Mouse (Mus musculus): ENCODE data around the gene OR5BS1P.
"Not testable (repeated sequence)": the region's sequence is repeated elsewhere in the genome, so short reads cannot be mapped to it uniquely, and the experiment has no call there.

Gene OR5BS1P

GRCm38 (mm10) chr15:98506253-98506957 lies 36.7 kb downstream of the OR5BS1P start:
- no peak for DNase-seq (ENCODE audit: low spot score)

DNA sequence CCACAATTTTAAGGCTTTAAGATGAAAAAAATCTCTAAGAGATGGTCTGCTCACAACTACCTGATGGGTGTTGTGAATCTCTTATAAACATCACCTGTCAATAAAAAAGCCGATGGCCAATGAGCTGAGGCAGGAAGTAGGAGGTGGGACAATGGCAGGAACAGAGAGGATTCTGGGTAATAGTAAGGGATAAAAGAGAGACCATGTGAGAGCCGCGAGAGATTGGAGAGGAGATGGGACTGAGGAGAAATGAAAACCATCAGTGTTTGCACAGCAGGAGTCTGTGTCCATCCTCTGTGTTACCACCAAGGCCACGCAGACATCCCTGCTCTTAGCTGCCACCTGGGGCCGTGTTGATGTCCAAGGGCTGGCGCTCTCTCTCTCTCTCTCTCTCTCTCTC lies 37.6 kb downstream of the OR5BS1P start:
- no peak for DNase-seq (ENCODE audit: low spot score)

GRCm38 (mm10) chr15:98509387-98509786 lies 39.7 kb downstream of the OR5BS1P start:
- no peak for DNase-seq (ENCODE audit: low spot score)

DNA sequence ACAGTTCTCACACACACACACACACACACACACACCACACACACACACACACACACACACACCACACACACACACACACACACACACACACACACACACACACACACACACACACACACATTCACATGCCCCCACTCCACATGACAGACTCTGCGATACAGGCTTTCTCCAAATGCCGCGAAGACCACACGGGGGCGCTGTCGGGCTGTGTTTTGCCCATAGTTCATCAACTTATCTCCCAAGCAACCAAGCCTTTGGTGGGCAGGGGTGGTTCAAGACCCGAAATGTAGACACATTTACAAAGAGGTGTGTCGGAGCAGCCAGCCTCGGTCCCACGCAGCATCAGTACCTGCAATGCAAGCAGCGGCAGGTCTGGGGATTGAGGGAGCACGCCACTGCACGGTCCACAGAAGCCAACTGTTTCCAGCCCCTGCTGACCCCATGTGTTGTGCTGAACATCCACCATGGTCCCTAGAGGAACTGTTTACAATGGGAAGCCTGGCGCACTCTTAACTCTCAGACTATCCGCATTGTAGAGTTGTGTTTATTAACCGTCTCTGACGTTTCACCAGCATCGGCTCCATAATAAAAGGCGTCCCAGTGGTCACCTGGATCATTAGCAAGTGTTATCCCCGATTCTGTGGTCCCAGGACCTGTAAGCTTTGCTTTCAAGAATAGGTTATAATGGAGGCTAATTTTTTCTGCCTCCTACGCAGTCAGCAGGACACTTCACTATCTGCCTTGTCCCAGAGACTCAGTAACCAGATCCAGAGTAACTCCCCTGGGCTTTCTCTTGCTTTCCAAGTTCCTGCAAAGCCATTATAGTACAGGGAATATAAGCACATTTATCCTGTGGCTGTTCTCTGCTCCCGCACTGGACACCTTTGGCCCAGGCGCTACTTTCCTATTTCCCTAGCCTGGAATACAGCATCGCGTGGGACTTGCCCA lies 41.0 kb downstream of the OR5BS1P start:
- peak; percentile 79 for DNase-seq (ENCODE audit: low spot score)

GRCm38 (mm10) chr15:98511386-98511928 lies 41.8 kb downstream of the OR5BS1P start:
- DNase-seq (ENCODE audit: low spot score) = peak; percentile 63

DNA sequence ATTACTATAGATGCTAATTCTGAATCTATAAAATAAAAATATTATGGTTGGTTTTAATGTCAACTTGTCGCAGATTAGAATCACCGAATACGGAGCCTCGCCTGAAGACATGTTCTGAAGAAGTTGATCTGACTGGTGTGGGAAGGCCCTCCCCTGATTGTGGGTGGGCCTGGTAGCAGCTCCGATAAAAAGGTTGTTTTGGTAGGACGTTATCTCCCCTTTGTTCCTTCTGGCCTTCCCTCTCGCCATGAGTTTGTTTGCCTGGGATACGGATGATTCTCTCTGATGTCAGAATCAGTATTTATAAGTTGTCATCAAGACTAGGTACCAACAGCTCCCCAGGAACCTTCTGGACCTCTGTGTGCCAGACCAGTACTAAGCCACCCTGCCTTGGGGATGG lies 42.5 kb downstream of the OR5BS1P start:
- no peak for DNase-seq (ENCODE audit: low spot score)

DNA sequence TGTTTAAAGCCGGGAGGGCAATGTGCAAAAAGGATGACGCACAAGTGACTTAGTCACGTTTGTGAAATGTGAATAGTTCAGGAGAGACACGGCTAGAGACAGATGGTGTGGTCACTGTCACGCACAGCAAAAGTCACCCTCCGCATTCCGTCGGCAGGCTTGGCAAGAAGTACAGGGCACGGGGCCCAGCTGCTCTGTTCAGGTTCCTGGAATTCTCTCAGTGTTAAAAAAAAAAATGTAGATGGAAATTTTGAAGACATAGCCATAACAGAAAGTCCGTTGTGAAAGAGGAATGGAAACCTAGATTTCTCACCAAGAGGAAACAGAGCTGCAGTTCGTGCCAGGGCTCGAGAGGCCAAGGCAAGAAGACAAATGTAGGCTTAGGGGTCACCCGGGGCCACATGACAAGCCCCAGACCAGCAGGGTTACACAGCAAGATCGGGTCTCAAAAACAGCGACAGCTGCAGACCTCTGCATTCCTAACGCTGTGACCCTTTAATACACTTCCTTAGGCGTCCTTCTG lies 43.2 kb downstream of the OR5BS1P start:
- DNase-seq (ENCODE audit: low spot score) = no peak

DNA sequence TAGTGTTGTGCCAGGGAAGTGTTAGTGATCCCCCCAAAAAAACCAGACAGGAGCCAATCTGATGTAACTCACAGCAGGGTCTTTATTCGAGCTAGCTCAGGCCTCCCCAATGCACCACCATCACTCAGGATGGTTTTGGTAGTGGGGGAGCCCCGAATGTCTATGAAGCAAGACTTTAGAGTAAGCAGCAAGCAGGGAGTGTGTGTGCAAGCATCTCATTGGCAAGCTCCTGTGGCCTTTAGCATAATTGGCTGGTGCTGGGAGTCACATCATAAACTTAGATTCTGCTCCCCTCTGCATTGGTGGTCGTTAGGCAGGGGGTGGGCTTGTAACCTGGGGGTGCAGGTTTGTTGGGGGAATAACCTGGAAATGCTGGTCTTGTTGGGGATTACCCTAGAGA lies 44.0 kb downstream of the OR5BS1P start:
- not testable (repeated sequence) for DNase-seq (ENCODE audit: low spot score)

GRCm38 (mm10) chr15:98514146-98514545 lies 44.5 kb downstream of the OR5BS1P start:
- DNase-seq (ENCODE audit: low spot score) = peak; percentile 72

DNA sequence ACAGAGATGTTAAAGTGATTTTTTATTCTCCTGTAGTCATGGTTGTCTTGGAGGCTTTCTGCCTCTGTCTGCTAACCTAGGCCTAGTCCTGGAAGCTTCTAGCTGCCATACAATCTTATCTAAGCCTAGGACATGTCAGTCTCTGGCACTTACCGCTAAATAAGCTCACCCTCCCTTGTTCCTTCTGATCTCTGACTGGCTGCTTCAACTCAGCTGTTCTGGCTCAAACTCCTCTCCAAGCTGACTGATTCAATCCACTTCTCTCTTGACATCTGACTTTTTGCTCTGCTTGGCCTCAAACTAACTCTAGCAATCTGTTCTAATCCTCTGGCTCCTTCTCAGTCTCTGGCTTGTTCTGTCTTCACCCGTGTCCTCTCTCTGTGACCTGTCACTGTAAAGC lies 45.1 kb downstream of the OR5BS1P start:
- DNase-seq (ENCODE audit: low spot score) = not testable (repeated sequence)

DNA sequence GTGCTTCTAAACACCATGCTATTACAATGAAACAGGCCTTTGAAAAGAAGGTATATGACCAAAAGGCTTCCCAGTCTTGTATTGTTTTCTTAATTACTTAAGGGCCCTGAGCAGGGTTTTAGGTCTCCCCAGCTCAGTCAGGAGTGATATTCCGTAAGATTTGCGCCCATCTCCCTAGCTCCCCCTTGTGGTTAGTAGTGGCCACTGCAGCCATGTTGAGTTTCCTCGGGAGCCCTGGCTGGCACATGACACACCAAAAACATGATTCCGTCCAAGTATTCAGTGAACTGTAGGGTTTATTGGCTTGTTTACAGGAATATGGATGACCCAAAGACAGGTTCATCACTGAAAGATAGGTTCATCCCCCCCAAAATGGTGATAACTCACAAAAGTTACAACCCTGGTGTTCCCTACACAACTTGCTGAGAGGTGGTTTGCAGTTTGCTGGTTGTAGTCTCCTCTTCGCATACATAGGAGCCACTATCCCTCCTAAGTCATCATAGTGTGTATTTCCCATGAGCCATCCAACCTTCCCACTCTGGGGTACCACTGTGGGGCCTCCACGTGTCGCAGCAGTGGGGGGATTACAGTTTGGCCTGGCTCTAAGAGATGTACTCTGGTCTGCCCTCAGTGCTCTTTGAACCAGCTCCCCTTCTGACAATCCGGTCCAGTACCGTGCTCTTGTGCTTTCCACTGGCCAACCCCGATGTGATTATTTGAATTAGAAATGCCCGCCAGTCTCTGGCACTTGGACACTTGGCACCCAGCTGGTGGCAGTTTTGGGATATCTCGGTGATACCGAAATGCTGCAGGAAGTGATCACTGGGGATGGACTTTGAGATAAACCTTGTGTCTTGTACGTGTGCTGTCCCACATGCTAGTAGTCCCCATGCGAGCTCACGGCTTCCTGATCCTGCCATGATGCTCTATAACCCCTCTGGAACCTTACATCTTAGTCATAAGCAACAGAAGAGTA lies 48.0 kb downstream of the OR5BS1P start:
- peak; percentile 58 for DNase-seq (ENCODE audit: low spot score)

GRCm38 (mm10) chr15:98521245-98521644 lies 51.5 kb downstream of the OR5BS1P start:
- DNase-seq (ENCODE audit: low spot score) = no peak

- DNase-seq (ENCODE audit: low spot score) = no peak
Measured at GRCm38 (mm10) chr15:98526057-98526456, 56.4 kb downstream of the OR5BS1P start.

GRCm38 (mm10) chr15:98527056-98527771 lies 57.5 kb downstream of the OR5BS1P start:
- no peak for DNase-seq (ENCODE audit: low spot score)

- no peak for DNase-seq (ENCODE audit: low spot score)
Measured at GRCm38 (mm10) chr15:98528066-98528563, 58.4 kb downstream of the OR5BS1P start.

All from T-cell, adult 2 months (primary cell).